Mouse (Mus musculus) spleen, adult 2 months (tissue): ENCODE results near the gene Nop56. TPM values are rescaled to one million over a fixed set of nuclear protein-coding genes. Genes with fewer than 3 reads are reported as not detected.
A peak's percentile ranks its signal among the peaks of the same experiment; 100 is the strongest.

ENCODE experiments used
- DNase-seq, 2 experiments: peaks; one replicate each; pipeline versions ENCODE4 v3.0.0 to v3.0.0-alpha.2; 2012 to 2021; ENCODE audit warnings: low spot score in 2 of 2, low read depth in 1 of 2
- H3K27ac ChIP-seq: fragments of 200-500 bp; 2 replicates; pipeline ENCODE4 v1.5.1; 2012; ENCODE audit warnings: low read length, inconsistent platforms; ENCODE audit not compliant: insufficient read depth
- H3K27me3 ChIP-seq: fragments of 200-500 bp; 2 replicates; pipeline ENCODE4 v1.6.1; 2012; ENCODE audit warnings: mild to moderate bottlenecking, moderate library complexity, low read length, inconsistent platforms; ENCODE audit not compliant: control insufficient read depth, insufficient read depth
- H3K36me3 ChIP-seq: fragments of 200-500 bp; 2 replicates; pipeline ENCODE4 v1.6.1; 2012; ENCODE audit warnings: mild to moderate bottlenecking, low read length, inconsistent platforms; ENCODE audit not compliant: control insufficient read depth, insufficient read depth
- H3K4me1 ChIP-seq: fragments of 200-500 bp; 2 replicates; pipeline ENCODE4 v1.6.1; 2011; ENCODE audit warnings: inconsistent platforms; ENCODE audit not compliant: control insufficient read depth, insufficient read depth, insufficient read length
- H3K4me3 ChIP-seq: fragments of 200-500 bp; 2 replicates; pipeline ENCODE4 v1.5.1; 2011; ENCODE audit warnings: mild to moderate bottlenecking, inconsistent platforms; ENCODE audit not compliant: insufficient read depth, insufficient read length; ENCODE audit errors: extremely low read depth
- CTCF ChIP-seq: fragments of 200-500 bp; IDR thresholded peaks from 2 replicates; pipeline ENCODE4 v1.5.1; 2011; ENCODE audit warnings: mild to moderate bottlenecking, inconsistent platforms; ENCODE audit not compliant: insufficient read depth, insufficient read length, insufficient replicate concordance; ENCODE audit errors: extremely low read depth
- POLR2A ChIP-seq: fragments of 200-500 bp; IDR thresholded peaks from 2 replicates; pipeline ENCODE4 v1.6.1; 2011; ENCODE audit warnings: low read depth, low read length, inconsistent platforms
- WGBS: fragments of 180-500 bp; shearing (Covaris S2); methylation state at CpG from one replicate; pipeline ENCODE4 v1.1.7; 2018; 5-methylcytosine and 5-hydroxymethylcytosine counted together
- polyA plus RNA-seq: library from polyadenylated mRNA; depleted of rRNA; stranded (reverse); fragments of >200 nt; gene quantifications from 2 replicates; pipeline ENCODE4 v1.2.3, GENCODE M21; 2012

Nop56 gene
- polyA plus RNA-seq, 1 experiment = 80.1 TPM

- Histone ChIP-seq H3K36me3 (peaks cover 39% of the 10 kb centered on the region), H3K27me3 (no peaks in the 10 kb centered on the region), H3K27ac (no peak overlapping the region), H3K4me3 (no peak overlapping the region), H3K4me1 (peaks cover 10% of the 10 kb centered on the region)
- TF ChIP-seq CTCF (no peak), POLR2A (no peak)
- 77% methylated on average over 4 of the region's 4 CpGs for WGBS
- no peak for DNase-seq
Measured at GRCm38 (mm10) chr2:130280818-130281217, 6.6 kb downstream of the Nop56 start.

- peak; percentile 45 to 86 for DNase-seq
- H3K27ac ChIP-seq = peak within 1 kb of the TSS; percentile 58
- H3K27me3 ChIP-seq = no peaks in the 10 kb centered on the region
- H3K36me3 ChIP-seq = peaks cover 16% of the 10 kb centered on the region
- WGBS = 1% methylated on average over 51 of the region's 51 CpGs
- peak within 1 kb of the TSS; percentile 94 for H3K4me3 ChIP-seq
- no peak for TF ChIP-seq CTCF
- TF ChIP-seq POLR2A = peak; percentile 63; the same call in 1 of the 2 replicates
- peaks cover 10% of the 10 kb centered on the region for H3K4me1 ChIP-seq
Measured at GRCm38 (mm10) chr2:130283854-130284654, 9.8 kb downstream of the Nop56 start, which contains the start of gene Idh3b. Idh3b (minus strand) TSS chr2:130284547.

GRCm38 (mm10) chr2:130289086-130289485, 14.9 kb downstream of the Nop56 start:
- 88% methylated on average over 4 of the region's 4 CpGs for WGBS
- Histone ChIP-seq H3K4me1 (peaks cover 3% of the 10 kb centered on the region), H3K4me3 (no peak overlapping the region), H3K27ac (no peak overlapping the region), H3K27me3 (no peaks in the 10 kb centered on the region; the same call in 1 of the 2 replicates), H3K36me3 (no peaks in the 10 kb centered on the region)
- TF ChIP-seq POLR2A = no peak
- no peak for TF ChIP-seq CTCF
- DNase-seq = no peak

- DNase-seq = peak; percentile 37 to 53
- peaks cover 19% of the 10 kb centered on the region for H3K27me3 ChIP-seq
- 4% methylated on average over 8 of the region's 8 CpGs for WGBS
- no peak overlapping the region for H3K4me3 ChIP-seq
- no peak overlapping the region for H3K27ac ChIP-seq
- TF ChIP-seq POLR2A = no peak
- peak; percentile 63; the same call in 1 of the 2 replicates for TF ChIP-seq CTCF
- peaks cover 6% of the 10 kb centered on the region; the same call in 1 of the 2 replicates for H3K4me1 ChIP-seq
- H3K36me3 ChIP-seq = no peaks in the 10 kb centered on the region
Measured at GRCm38 (mm10) chr2:130291434-130291833, 17.2 kb downstream of the Nop56 start.

GRCm38 (mm10) chr2:130293009-130293408, 18.8 kb downstream of the Nop56 start:
- Histone ChIP-seq H3K27me3 (peaks cover 20% of the 10 kb centered on the region), H3K36me3 (no peaks in the 10 kb centered on the region), H3K4me3 (no peak overlapping the region), H3K27ac (no peak overlapping the region), H3K4me1 (peaks cover 6% of the 10 kb centered on the region; the same call in 1 of the 2 replicates)
- no peak for DNase-seq
- 64% methylated on average over 3 of the region's 3 CpGs for WGBS
- TF ChIP-seq POLR2A (no peak), CTCF (no peak)

- Histone ChIP-seq H3K27ac (no peak overlapping the region), H3K36me3 (no peaks in the 10 kb centered on the region), H3K4me1 (peaks cover 6% of the 10 kb centered on the region; the same call in 1 of the 2 replicates), H3K4me3 (no peak overlapping the region), H3K27me3 (peaks cover 20% of the 10 kb centered on the region)
- 11% methylated on average over 4 of the region's 4 CpGs for WGBS
- no peak for DNase-seq
- TF ChIP-seq POLR2A (no peak), CTCF (no peak)
Measured at GRCm38 (mm10) chr2:130293486-130293885, 19.3 kb downstream of the Nop56 start.
